In genomic region chr11:104386595-104386994, GRCm38 (mm10) we compare ENCODE assay signal across 25 mouse cellular contexts.
"Had no signal": no experiment of that assay in that cellular context is flagged by ENCODE, and none has a peak within 500 bp of the region (broad histone marks: within the 10 kb centered on the region; RNA-seq: fewer than 3 reads in every experiment).

No protein-coding gene starts in this region.

- H3K36me3 ChIP-seq: embryonic facial prominence, embryonic 10.5 days; embryonic facial prominence, embryonic 12.5 days; embryonic facial prominence, embryonic 13.5 days; embryonic facial prominence, embryonic 15.5 days; forebrain, embryonic 12.5 days; forebrain, embryonic 15.5 days; heart, embryonic 10.5 days had no signal

- H3K27ac ChIP-seq: embryonic facial prominence, embryonic 10.5 days; embryonic facial prominence, embryonic 12.5 days; embryonic facial prominence, embryonic 13.5 days; embryonic facial prominence, embryonic 15.5 days; forebrain, embryonic 10.5 days; forebrain, embryonic 12.5 days; forebrain, embryonic 13.5 days; forebrain, embryonic 15.5 days; gastrocnemius, adult 2 months; heart, adult 2 months; heart, embryonic 10.5 days had no signal

- H3K9me3 ChIP-seq: embryonic facial prominence, embryonic 10.5 days; embryonic facial prominence, embryonic 12.5 days; embryonic facial prominence, embryonic 13.5 days; embryonic facial prominence, embryonic 15.5 days; forebrain, embryonic 10.5 days; forebrain, embryonic 12.5 days; forebrain, embryonic 13.5 days; forebrain, embryonic 15.5 days; heart, embryonic 10.5 days had no signal

- H3K27me3 ChIP-seq: embryonic facial prominence, embryonic 12.5 days; embryonic facial prominence, embryonic 13.5 days; embryonic facial prominence, embryonic 15.5 days; forebrain, embryonic 12.5 days; forebrain, embryonic 13.5 days; forebrain, embryonic 15.5 days had no signal

- H3K4me1 ChIP-seq: embryonic facial prominence, embryonic 10.5 days; embryonic facial prominence, embryonic 12.5 days; embryonic facial prominence, embryonic 13.5 days; embryonic facial prominence, embryonic 15.5 days; forebrain, embryonic 10.5 days; forebrain, embryonic 12.5 days; forebrain, embryonic 13.5 days; forebrain, embryonic 15.5 days; heart, embryonic 10.5 days had no signal

- H3K4me3 ChIP-seq: embryonic facial prominence, embryonic 10.5 days; embryonic facial prominence, embryonic 12.5 days; embryonic facial prominence, embryonic 13.5 days; embryonic facial prominence, embryonic 15.5 days; erythroblast, embryonic 14.5 days; forebrain, embryonic 10.5 days; forebrain, embryonic 12.5 days; forebrain, embryonic 13.5 days; forebrain, embryonic 15.5 days; gastrocnemius, adult 2 months; heart, adult 2 months; heart, embryonic 10.5 days had no signal

- DNase-seq: cerebellum, adult 9-10 months; cerebellum, adult 9-11 months; cerebellum, postnatal 10 days; cerebellum, postnatal 14 days; cerebellum, postnatal 25 days; cerebellum, postnatal 36 days; forebrain, postnatal 0 days; gastrocnemius, adult 2 months; gastrocnemius, postnatal 10 days; gastrocnemius, postnatal 14 days; gastrocnemius, postnatal 25 days; gastrocnemius, postnatal 36 days; heart, adult 11 months; heart, adult 18-20 months; heart, adult 2 months had no signal

- H3K9ac ChIP-seq: embryonic facial prominence, embryonic 12.5 days; embryonic facial prominence, embryonic 13.5 days; embryonic facial prominence, embryonic 15.5 days; forebrain, embryonic 12.5 days; forebrain, embryonic 13.5 days; forebrain, embryonic 15.5 days; forebrain, postnatal 0 days had no signal
